Mouse (Mus musculus) frontal cortex, postnatal 25 days (tissue): ENCODE measurements around the gene Wbp1.
"Not testable (repeated sequence)": the region's sequence is repeated elsewhere in the genome, so short reads cannot be mapped to it uniquely, and the experiment has no call there.

Experiments
- DNase-seq, 2 experiments: peaks; one replicate each; pipeline ENCODE4 v3.0.0; 2022; ENCODE audit warnings: low spot score in 2 of 2

The Wbp1 gene

GRCm38 (mm10) chr6:83120930-83121862 is at the start of gene Wbp1:
Gene Wbp1 (minus strand): TSS chr6:83121559.
- peak; percentile 88 to 92 for DNase-seq

GRCm38 (mm10) chr6:83171063-83171462 is 49.7 kb upstream of the Wbp1 start:
- no peak for DNase-seq

- DNase-seq: no peak
Measured at GRCm38 (mm10) chr6:83169872-83170271, 48.5 kb upstream of the Wbp1 start.

GRCm38 (mm10) chr6:83166243-83166630 is 44.9 kb upstream of the Wbp1 start:
- DNase-seq: no peak

- DNase-seq: peak; percentile 85 to 91
Measured at GRCm38 (mm10) chr6:83165607-83166242, 44.4 kb upstream of the Wbp1 start, which contains the start of gene Dctn1. Gene Dctn1 (plus strand): TSS chr6:83165920.

- no peak for DNase-seq
Measured at GRCm38 (mm10) chr6:83165026-83165606, 43.8 kb upstream of the Wbp1 start.

GRCm38 (mm10) chr6:83162701-83163100 is 41.3 kb upstream of the Wbp1 start:
- peak in 1 of 2 experiments; percentile 44 for DNase-seq

- DNase-seq: no peak
Measured at GRCm38 (mm10) chr6:83161921-83162641, 40.7 kb upstream of the Wbp1 start.

GRCm38 (mm10) chr6:83161442-83161841 is 40.1 kb upstream of the Wbp1 start:
- DNase-seq: no peak

- not testable (repeated sequence) for DNase-seq
Measured at GRCm38 (mm10) chr6:83159456-83159855, 38.1 kb upstream of the Wbp1 start.

GRCm38 (mm10) chr6:83156259-83156684 is 34.9 kb upstream of the Wbp1 start, which contains the start of the genes Wdr54 and 1700003E16Rik:
Gene Wdr54 (minus strand): TSS chr6:83156397.
Gene 1700003E16Rik (plus strand): TSS chr6:83156404.
- DNase-seq: peak; percentile 49 to 62

- DNase-seq: no peak
Measured at GRCm38 (mm10) chr6:83155552-83156238, 34.3 kb upstream of the Wbp1 start.

- no peak for DNase-seq
Measured at GRCm38 (mm10) chr6:83153485-83153884, 32.1 kb upstream of the Wbp1 start.

- DNase-seq: no peak
Measured at GRCm38 (mm10) chr6:83153038-83153437, 31.7 kb upstream of the Wbp1 start.

GRCm38 (mm10) chr6:83151721-83152120 is 30.4 kb upstream of the Wbp1 start:
- no peak for DNase-seq

GRCm38 (mm10) chr6:83147280-83147679 is 25.9 kb upstream of the Wbp1 start:
- DNase-seq: no peak

- DNase-seq: no peak
Measured at GRCm38 (mm10) chr6:83145805-83146204, 24.4 kb upstream of the Wbp1 start.

GRCm38 (mm10) chr6:83145209-83145608 is 23.9 kb upstream of the Wbp1 start:
- DNase-seq: no peak

- no peak for DNase-seq
Measured at GRCm38 (mm10) chr6:83142886-83143285, 21.5 kb upstream of the Wbp1 start.

GRCm38 (mm10) chr6:83142211-83142731 is 20.9 kb upstream of the Wbp1 start:
- DNase-seq: peak; percentile 50 to 53

- DNase-seq: no peak
Measured at GRCm38 (mm10) chr6:83141636-83142035, 20.3 kb upstream of the Wbp1 start.
